Mouse (Mus musculus): Measurements from ENCODE around the gene Nlgn1. TPM values are rescaled to one million over a fixed set of nuclear protein-coding genes. Genes with fewer than 3 reads are reported as not detected.

Nlgn1 gene
- polyA plus RNA-seq (2014; fragmentation: Illumina TruSeq; extraction: RNeasy Lipid Tissue Mini Kit (QIAGEN cat#74804); ENCODE audit: low replicate concordance): 0.45 TPM

DNA sequence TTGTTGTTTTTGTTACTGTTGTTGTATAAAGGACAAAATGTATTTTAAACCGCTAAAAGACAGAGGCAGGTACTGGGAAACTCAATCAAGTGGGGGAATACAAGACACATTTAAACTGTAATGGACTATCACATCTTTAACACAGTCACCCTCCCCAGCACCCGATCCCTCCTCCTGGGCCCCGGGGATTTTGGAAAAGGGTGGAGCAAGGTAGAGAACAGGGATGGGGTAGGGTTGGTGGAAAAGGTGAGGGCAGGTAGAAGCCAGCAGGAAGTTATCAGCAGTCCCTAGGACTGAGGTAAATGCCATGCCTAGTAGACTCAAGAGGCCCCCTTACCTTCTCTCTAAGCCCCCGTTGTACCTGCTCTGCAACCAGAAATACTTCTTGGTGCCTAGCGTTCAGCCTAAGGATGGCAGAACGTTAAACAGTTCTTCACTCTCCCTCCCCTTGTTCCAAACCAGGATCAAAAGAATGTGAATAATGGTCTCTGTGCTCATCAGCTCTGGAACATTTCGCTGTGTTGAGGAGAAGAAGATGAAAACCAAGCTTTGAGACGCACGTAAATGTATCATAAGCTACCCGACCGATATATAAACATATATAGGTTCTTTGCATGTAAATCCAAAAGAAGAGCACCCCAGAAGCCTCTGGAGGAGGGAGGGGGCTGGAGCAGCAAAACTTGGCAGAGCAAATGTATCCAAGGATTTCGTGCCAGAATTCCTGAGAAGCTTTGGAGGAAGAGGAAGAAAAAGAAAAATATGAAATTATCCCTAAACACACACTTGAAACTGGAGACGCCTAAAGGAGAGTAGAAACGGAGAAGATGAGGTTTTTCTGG lies at the start of gene Nlgn1:
Gene Nlgn1 (minus strand): TSS at position 61 of the 839 bp plus-strand sequence.

